Mouse (Mus musculus) left cerebral cortex, adult 8-10 months (tissue): ENCODE measurements around the gene Ptgfr. TPM values are rescaled to one million over a fixed set of nuclear protein-coding genes. Genes with fewer than 3 reads are reported as not detected.

Source experiments
- total RNA-seq, 4 experiments: library from RNA; stranded (reverse); gene quantifications; 2 replicates each; pipeline ENCODE4 v1.2.4; 2022

Ptgfr gene
- total RNA-seq, 4 experiments from 2014 or later: 0.57 to 1.00 (median 0.73) TPM

Other genes with a start within 250 kb of the Ptgfr start
- gene Ifi44, start 87.7 kb downstream of the Ptgfr start, total RNA-seq: under 1 TPM in 2 of 4 experiments, not detected in 2; 0.12 to 0.39 TPM
- not detected for gene Ifi44l, start 74.7 kb downstream of the Ptgfr start, total RNA-seq